Mouse (Mus musculus) hindbrain, embryonic 14.5 days (tissue): ENCODE data around the gene Csk. TPM values are rescaled to one million over a fixed set of nuclear protein-coding genes. Genes with fewer than 3 reads are reported as not detected.

ENCODE experiments used
- ATAC-seq: fragments of 200-750 bp; cut with Nextera tagmentation; 2 replicates; pipeline ENCODE4 v1.8.0; 2017; ENCODE audit warnings: moderate number of reproducible peaks, mild to moderate bottlenecking, moderate TSS enrichment, moderate library complexity; ENCODE audit not compliant: low FRiP score
- DNase-seq: peaks from one replicate; pipeline ENCODE4 v3.0.0-alpha.2; 2015; ENCODE audit warnings: low spot score
- H3K27ac ChIP-seq: fragments of 300-500 bp; sonication (generic); 2 replicates; pipeline ENCODE4 v1.5.1; 2014; ENCODE audit warnings: mild to moderate bottlenecking, moderate library complexity
- H3K27me3 ChIP-seq: fragments of 300-500 bp; sonication (generic); 2 replicates; pipeline ENCODE4 v1.6.1; 2014; ENCODE audit warnings: mild to moderate bottlenecking, low read length, mixed read lengths; ENCODE audit not compliant: control insufficient read depth, insufficient read depth
- H3K36me3 ChIP-seq: fragments of 300-500 bp; sonication (generic); replicated peaks from 2 replicates; pipeline ENCODE4 v1.6.1; 2014; ENCODE audit not compliant: control insufficient read depth, insufficient read depth
- H3K4me1 ChIP-seq: fragments of 300-500 bp; sonication (generic); replicated peaks from 2 replicates; pipeline ENCODE4 v1.6.1; 2014; ENCODE audit warnings: antibody characterized with exemption, low read length, mixed read lengths; ENCODE audit not compliant: control insufficient read depth, insufficient read depth
- H3K4me2 ChIP-seq: fragments of 300-500 bp; sonication (generic); replicated peaks from 2 replicates; pipeline ENCODE4 v1.6.1; 2014; ENCODE audit warnings: mild to moderate bottlenecking, moderate library complexity
- H3K4me3 ChIP-seq: fragments of 300-500 bp; sonication (generic); replicated peaks from 2 replicates; pipeline ENCODE4 v1.5.1; 2014; ENCODE audit warnings: mild to moderate bottlenecking, low read length
- H3K9ac ChIP-seq: fragments of 300-500 bp; sonication (generic); 2 replicates; pipeline ENCODE4 v1.6.1; 2014
- H3K9me3 ChIP-seq: fragments of 300-500 bp; sonication (generic); 2 replicates; pipeline ENCODE4 v1.6.1; 2016; ENCODE audit warnings: low read length; ENCODE audit not compliant: control insufficient read depth
- WGBS: fragments of 180-500 bp; shearing (Covaris S2); extraction: QIAGEN DNeasy Blood & Tissue Kit; methylation state at CpG from one replicate; pipeline ENCODE4 v1.1.7; 2014; 5-methylcytosine and 5-hydroxymethylcytosine counted together
- polyA plus RNA-seq: library from polyadenylated mRNA; unstranded; fragments of >200 nt; fragmentation: Nextera tagmentation; extraction: Ambion mirVana; gene quantifications from 2 replicates; pipeline ENCODE4 v1.2.1, GENCODE M21; 2014

The Csk gene
- polyA plus RNA-seq, 1 experiment from 2014 or later = 41.0 TPM

- no peak for ATAC-seq
- 52% methylated on average over 4 of the region's 4 CpGs for WGBS
- Histone ChIP-seq H3K36me3 (peaks cover 33% of the 10 kb centered on the region), H3K27me3 (no peaks in the 10 kb centered on the region), H3K9me3 (no peaks in the 10 kb centered on the region), H3K4me2 (no peak overlapping the region), H3K9ac (no peak overlapping the region), H3K4me3 (no peak overlapping the region), H3K27ac (no peak overlapping the region), H3K4me1 (peaks cover 12% of the 10 kb centered on the region)
- no peak for DNase-seq
These were observed 19.9 kb downstream of the Csk start for GRCm38 (mm10) chr9:57633481-57634024.

- no peaks in the 10 kb centered on the region for H3K27me3 ChIP-seq
- peak; percentile 84 for DNase-seq
- H3K4me3 ChIP-seq = no peak overlapping the region
- ATAC-seq = peak; percentile 67; the same call in 1 of the 2 replicates
- H3K9me3 ChIP-seq = no peaks in the 10 kb centered on the region
- no peaks in the 10 kb centered on the region for H3K4me1 ChIP-seq
- H3K4me2 ChIP-seq = no peak overlapping the region
- H3K27ac ChIP-seq = peak overlapping the region; percentile 47; the same call in 1 of the 2 replicates
- WGBS = 73% methylated on average over 14 of the region's 14 CpGs
- H3K36me3 ChIP-seq = peaks cover 75% of the 10 kb centered on the region
- H3K9ac ChIP-seq = no peak overlapping the region
These were observed 24.1 kb downstream of the Csk start for GRCm38 (mm10) chr9:57629118-57629874.

DNA sequence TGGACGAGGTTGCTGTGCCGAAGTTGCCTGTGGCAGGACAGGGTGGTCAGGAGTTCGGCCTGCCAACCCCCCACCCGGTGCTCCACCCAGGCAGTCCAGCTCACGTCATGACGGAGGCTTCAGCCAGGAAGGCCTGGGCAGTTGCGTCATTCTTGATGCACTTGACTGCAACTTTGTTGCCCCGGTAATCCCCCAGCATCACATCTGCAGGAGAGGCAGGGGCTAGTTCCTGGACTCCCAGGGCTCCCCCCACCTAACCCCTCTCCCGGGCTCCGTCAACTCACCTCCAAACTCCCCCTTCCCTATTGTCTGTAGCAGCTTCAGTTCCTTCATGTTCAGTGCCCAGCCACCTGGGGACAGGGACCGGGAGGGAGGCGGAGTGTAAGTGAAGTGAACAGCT lies 24.7 kb downstream of the Csk start:
- Histone ChIP-seq H3K27me3 (no peaks in the 10 kb centered on the region), H3K36me3 (peaks cover 80% of the 10 kb centered on the region)

DNA sequence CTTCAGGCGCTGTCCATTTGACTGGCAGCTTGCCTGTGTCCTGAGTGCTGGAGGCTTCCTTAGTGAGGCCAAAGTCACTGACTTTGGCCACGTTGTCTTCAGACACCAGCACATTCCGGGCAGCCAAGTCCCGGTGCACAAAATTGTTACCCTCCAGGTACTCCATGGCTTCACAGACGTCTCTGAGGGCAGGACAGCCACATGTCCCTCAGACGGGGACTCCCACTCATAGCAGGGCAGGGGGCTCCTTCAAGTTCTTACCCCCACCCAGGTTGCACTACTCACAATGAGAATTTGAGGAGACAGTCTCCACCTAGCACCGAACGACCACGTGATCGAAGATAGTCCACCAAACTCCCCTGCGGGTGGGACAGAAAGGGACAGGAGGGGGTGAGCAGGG lies 25.5 kb downstream of the Csk start:
- 95% methylated on average over 11 of the region's 11 CpGs for WGBS
- no peaks in the 10 kb centered on the region for H3K9me3 ChIP-seq
- no peaks in the 10 kb centered on the region for H3K27me3 ChIP-seq
- ATAC-seq = no peak
- peaks cover 77% of the 10 kb centered on the region for H3K36me3 ChIP-seq
- H3K9ac ChIP-seq = no peak overlapping the region
- H3K4me3 ChIP-seq = no peak overlapping the region
- no peaks in the 10 kb centered on the region for H3K4me1 ChIP-seq
- no peak for DNase-seq
- no peak overlapping the region for H3K27ac ChIP-seq
- no peak overlapping the region for H3K4me2 ChIP-seq

More for the DNA sequence above, 24.7 kb downstream of the Csk start:
- ATAC-seq (no peak), DNase-seq (no peak)
- H3K9me3 ChIP-seq = no peaks in the 10 kb centered on the region
- 95% methylated on average over 12 of the region's 12 CpGs for WGBS
- no peaks in the 10 kb centered on the region for H3K4me1 ChIP-seq
- H3K9ac ChIP-seq = no peak overlapping the region
- H3K27ac ChIP-seq = no peak overlapping the region
- H3K4me3 ChIP-seq = no peak overlapping the region
- no peak overlapping the region for H3K4me2 ChIP-seq

GRCm38 (mm10) chr9:57627191-57627590 lies 26.2 kb downstream of the Csk start:
- Histone ChIP-seq H3K4me2 (no peak overlapping the region), H3K4me1 (no peaks in the 10 kb centered on the region), H3K9me3 (no peaks in the 10 kb centered on the region), H3K9ac (no peak overlapping the region), H3K27ac (no peak overlapping the region), H3K27me3 (no peaks in the 10 kb centered on the region), H3K4me3 (no peak overlapping the region), H3K36me3 (peaks cover 77% of the 10 kb centered on the region)
- ATAC-seq (no peak), DNase-seq (no peak)
- 91% methylated on average over 17 of the region's 17 CpGs for WGBS

DNA sequence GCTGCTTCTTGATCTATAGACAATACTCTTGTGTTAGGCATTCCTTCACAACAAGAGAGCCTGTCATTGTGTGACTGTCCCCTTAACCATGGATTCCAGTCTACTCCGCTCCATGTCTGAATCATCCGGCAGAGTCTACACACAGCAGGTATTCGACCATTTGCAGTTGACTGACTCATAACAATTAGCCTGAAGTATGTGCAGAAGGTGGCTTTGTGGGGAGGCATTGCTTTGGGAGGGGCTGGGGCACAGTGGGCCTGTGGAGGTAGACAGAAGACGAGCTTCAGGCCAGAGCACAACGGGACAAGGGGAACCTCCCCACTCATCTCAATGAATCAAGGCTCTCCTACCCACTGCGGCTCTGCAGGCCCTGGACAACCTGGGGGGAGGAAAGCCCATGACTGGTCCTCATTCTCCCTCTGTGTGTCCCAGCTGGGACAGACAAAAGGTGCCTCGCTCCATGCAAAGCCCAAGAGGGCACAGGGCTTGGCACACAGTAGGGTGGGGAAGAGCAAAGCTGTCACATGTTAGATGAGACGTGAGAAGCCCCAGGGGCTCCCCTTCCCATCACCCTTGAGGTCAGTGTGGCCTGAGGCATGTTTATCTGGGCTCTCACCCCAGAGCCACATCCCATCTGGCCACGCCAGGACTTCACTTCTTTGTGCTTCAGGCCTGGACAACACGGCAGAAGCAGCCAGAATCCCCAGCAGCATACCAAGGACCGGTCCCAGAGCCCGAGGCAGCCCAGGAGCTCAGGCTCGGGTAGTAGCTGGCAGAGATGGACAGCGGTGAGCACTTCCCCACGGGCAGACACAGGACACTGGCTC lies 27.5 kb downstream of the Csk start:
- H3K9me3 ChIP-seq = no peaks in the 10 kb centered on the region
- WGBS = 58% methylated on average over 15 of the region's 15 CpGs
- no peaks in the 10 kb centered on the region for H3K27me3 ChIP-seq
- no peak overlapping the region for H3K4me2 ChIP-seq
- peaks cover 71% of the 10 kb centered on the region for H3K36me3 ChIP-seq
- ATAC-seq = no peak
- no peak overlapping the region for H3K9ac ChIP-seq
- no peak overlapping the region for H3K4me3 ChIP-seq
- no peak overlapping the region for H3K27ac ChIP-seq
- no peak for DNase-seq
- no peaks in the 10 kb centered on the region for H3K4me1 ChIP-seq

- Histone ChIP-seq H3K27me3 (no peaks in the 10 kb centered on the region), H3K4me3 (no peak overlapping the region), H3K27ac (no peak overlapping the region), H3K9me3 (no peaks in the 10 kb centered on the region), H3K9ac (no peak overlapping the region), H3K4me2 (no peak overlapping the region), H3K36me3 (peaks cover 55% of the 10 kb centered on the region), H3K4me1 (no peaks in the 10 kb centered on the region)
- no peak for ATAC-seq
- 91% methylated on average over 7 of the region's 7 CpGs for WGBS
- no peak for DNase-seq
These were observed 29.1 kb downstream of the Csk start for GRCm38 (mm10) chr9:57624295-57624694.

DNA sequence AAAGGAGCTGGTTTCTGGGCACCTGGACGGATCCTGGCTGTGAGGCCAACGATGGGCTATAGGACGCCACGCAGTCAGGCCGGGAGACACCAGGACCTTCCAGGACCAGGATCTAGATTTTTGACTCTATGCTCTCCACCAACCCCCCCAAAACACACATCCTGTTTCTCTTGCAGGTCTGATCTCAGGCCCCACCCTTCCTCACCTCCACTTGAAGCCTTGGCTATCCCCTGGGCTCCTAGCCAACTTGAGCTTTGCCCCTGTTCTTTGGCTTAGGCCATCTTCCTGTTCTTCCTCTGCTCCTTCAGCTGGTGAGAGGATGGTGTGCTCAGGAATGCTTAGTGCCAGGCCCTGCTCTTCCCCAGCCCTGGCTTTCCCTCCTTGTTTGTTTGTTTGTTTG lies 32.8 kb downstream of the Csk start, which contains the start of gene Lman1l:
Gene Lman1l, minus strand, starts transcription at position 101 of the 400 bp plus-strand sequence.
- H3K36me3 ChIP-seq = peaks cover 19% of the 10 kb centered on the region
- H3K4me2 ChIP-seq = no peak within 1 kb of the TSS
- no peak within 1 kb of the TSS for H3K27ac ChIP-seq
- 94% methylated on average over 5 of the region's 5 CpGs for whole genome bisulfite sequencing
- no peak within 1 kb of the TSS for H3K4me3 ChIP-seq
- no peak for ATAC-seq
- H3K4me1 ChIP-seq = no peaks in the 10 kb centered on the region
- DNase-seq = no peak
- no peaks in the 10 kb centered on the region for H3K9me3 ChIP-seq
- H3K27me3 ChIP-seq = no peaks in the 10 kb centered on the region
- H3K9ac ChIP-seq = no peak within 1 kb of the TSS

- WGBS = 82% methylated on average over 8 of the region's 8 CpGs
- Histone ChIP-seq H3K36me3 (peaks cover 1% of the 10 kb centered on the region), H3K4me1 (no peaks in the 10 kb centered on the region), H3K27me3 (no peaks in the 10 kb centered on the region), H3K9ac (no peak overlapping the region), H3K9me3 (no peaks in the 10 kb centered on the region), H3K27ac (no peak overlapping the region), H3K4me2 (no peak overlapping the region), H3K4me3 (no peak overlapping the region)
- DNase-seq (no peak), ATAC-seq (no peak)
These were observed 34.6 kb downstream of the Csk start for GRCm38 (mm10) chr9:57618854-57619253.
